In the genomic region with DNA sequence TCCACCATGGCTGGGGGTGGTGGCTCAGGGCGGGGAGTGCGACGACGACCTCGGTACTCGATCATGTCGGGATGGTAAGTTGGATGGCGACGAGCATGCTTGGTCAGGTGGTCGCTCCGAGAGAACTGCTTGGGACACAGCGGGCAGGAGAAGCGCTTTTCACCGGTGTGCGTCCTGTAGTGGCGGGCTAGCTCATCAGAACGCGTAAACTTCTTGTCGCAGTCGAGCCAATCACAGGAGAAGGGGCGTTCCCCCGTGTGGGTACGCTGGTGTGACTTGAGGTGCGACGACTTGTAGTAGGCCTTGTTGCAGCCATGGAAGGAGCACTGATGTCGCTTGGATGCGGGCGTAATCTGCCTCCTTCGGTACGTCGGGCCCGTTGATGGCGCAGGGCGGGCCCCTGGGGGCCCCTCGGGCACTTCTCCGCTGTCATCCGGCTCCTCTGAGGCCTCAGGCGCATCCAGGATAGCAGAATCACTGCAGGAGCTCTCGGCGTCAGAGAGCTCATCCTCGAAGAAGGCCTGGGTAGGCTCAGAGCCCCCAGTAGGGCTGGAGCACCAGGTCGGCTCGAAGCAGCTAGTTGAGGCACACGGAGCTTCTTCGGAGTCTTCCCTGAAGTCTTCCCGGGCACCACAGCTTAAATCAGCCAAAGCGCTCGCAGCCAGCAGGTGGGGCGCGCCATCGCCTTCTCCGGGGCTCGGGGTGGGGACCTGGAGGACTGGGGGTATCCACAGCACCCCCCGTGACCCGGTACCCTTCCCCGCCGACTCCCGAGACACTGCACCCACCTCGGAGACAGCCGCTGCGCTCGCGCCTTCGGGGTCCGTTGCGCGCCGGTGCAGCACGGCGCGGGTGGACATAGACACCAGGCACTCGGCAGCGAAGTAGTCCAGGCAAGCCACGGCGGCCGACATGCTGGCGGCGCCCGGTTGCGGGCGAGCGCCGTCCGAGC, we compare ENCODE assay signal across 8 mouse cellular contexts. TPM values are rescaled to one million over a fixed set of nuclear protein-coding genes. Genes with fewer than 3 reads are reported as not detected.
DNase-seq lines count a peak whose midpoint lies in the region; ATAC-seq lines count a peak whose summit lies in the region.
"Had no signal": no experiment of that assay in that cellular context is flagged by ENCODE, and none has a peak within 500 bp of the region (broad histone marks: within the 10 kb centered on the region; RNA-seq: fewer than 3 reads in every experiment).

No protein-coding gene starts in this region.

- WGBS in kidney, embryonic 14.5 days: 4% methylated on average over 84 of the region's 84 CpGs
- WGBS in stomach, embryonic 16.5 days: 5% methylated on average over 84 of the region's 84 CpGs

- peaks cover 36% of the 10 kb centered on the region for H3K27me3 ChIP-seq in kidney, embryonic 14.5 days (ENCODE audit: control insufficient read depth, insufficient read depth, low read length)
- peaks cover 45% of the 10 kb centered on the region for H3K27me3 ChIP-seq in stomach, embryonic 16.5 days (ENCODE audit: control insufficient read depth, insufficient read depth, low read length)

- intact Hi-C loops in gastrocnemius, postnatal 14 days (cut with DNase I; ENCODE audit: low total_unique reads): no loop called here

- H3K9me3 ChIP-seq in kidney, embryonic 14.5 days (ENCODE audit: control insufficient read depth, low read length): peaks cover 30% of the 10 kb centered on the region
- peaks cover 26% of the 10 kb centered on the region for H3K9me3 ChIP-seq in stomach, embryonic 16.5 days (replicated peaks; ENCODE audit: control insufficient read depth, low read length)

- H3K4me1 ChIP-seq in kidney, embryonic 14.5 days (ENCODE audit: control insufficient read depth, insufficient read depth, low read length): no peaks in the 10 kb centered on the region
- no peaks in the 10 kb centered on the region; the same call in 1 of the 2 replicates for H3K4me1 ChIP-seq in stomach, embryonic 16.5 days (ENCODE audit: control insufficient read depth, insufficient read depth, low read length)

- ATAC-seq in kidney, embryonic 14.5 days (ENCODE audit: low FRiP score, low TSS enrichment): peak; percentile 32; the same call in 1 of the 2 replicates
- peak; percentile 25; the same call in 1 of the 2 replicates for ATAC-seq in stomach, embryonic 16.5 days (ENCODE audit: insufficient read depth, low FRiP score)

- no peak overlapping the region for H3K9ac ChIP-seq in kidney, embryonic 14.5 days (ENCODE audit: low read depth, low read length)
- H3K9ac ChIP-seq in stomach, embryonic 16.5 days (ENCODE audit: low read length): 0 out of 2 replicates have a peak overlapping the region, but pooled peaks have one; percentile 58

- no peak overlapping the region for H3K27ac ChIP-seq in kidney, embryonic 14.5 days (ENCODE audit: low read depth, low read length)
- no peak overlapping the region for H3K27ac ChIP-seq in stomach, embryonic 16.5 days (ENCODE audit: low read length)
- H3K27ac ChIP-seq: macrophage had no signal

- H3K4me3 ChIP-seq in kidney, embryonic 14.5 days (ENCODE audit: low read length): peak overlapping the region; percentile 54
- peak overlapping the region; percentile 59 for H3K4me3 ChIP-seq in stomach, embryonic 16.5 days (replicated peaks; ENCODE audit: low read length)

- no peaks in the 10 kb centered on the region for H3K36me3 ChIP-seq in kidney, embryonic 14.5 days (ENCODE audit: control insufficient read depth, insufficient read depth, low read length)
- H3K36me3 ChIP-seq in stomach, embryonic 16.5 days (ENCODE audit: control insufficient read depth, insufficient read depth, low read length): peaks cover 6% of the 10 kb centered on the region; the same call in 1 of the 2 replicates

- peak; percentile 34 for DNase-seq in ovary, postnatal 36 days (ENCODE audit: low spot score)
- no peak for DNase-seq in ovary, adult 18-20 months (ENCODE audit: low spot score)
- peak; percentile 68 for DNase-seq in embryo, embryonic 10 days (ENCODE audit: low spot score)
- peak; percentile 27 for DNase-seq in gastrocnemius, postnatal 14 days
- DNase-seq in lung, postnatal 4 days: peak; percentile 20 to 25

- H3K4me2 ChIP-seq in kidney, embryonic 14.5 days (replicated peaks; ENCODE audit: low read depth, low read length): peak overlapping the region; percentile 62
- peak overlapping the region; percentile 85 for H3K4me2 ChIP-seq in stomach, embryonic 16.5 days (ENCODE audit: low read depth, low read length)

RNA-seq across cellular contexts. Expression of a gene that starts 0.8 kb away (rescaled TPM):
- 1 to 10 TPM in 1 of 2 experiments, under 1 TPM in 1; 0.82 to 1.5 TPM for total RNA-seq in gastrocnemius, postnatal 14 days (2021)
- polyA plus RNA-seq in kidney, embryonic 14.5 days (2014; fragmentation: Nextera tagmentation; extraction: Ambion mirVana): 4.3 and 5.0 TPM in 2 replicates
- polyA plus RNA-seq in stomach, embryonic 16.5 days (2015; fragmentation: Nextera tagmentation; extraction: Ambion mirVana): 2.4 and 4.2 TPM in 2 replicates
- polyA plus RNA-seq: macrophage had no signal

RNA-seq across cellular contexts. Expression of a gene that starts 42.7 kb away (rescaled TPM):
- total RNA-seq in gastrocnemius, postnatal 14 days (2021): not detected
- 0.38 and 1.3 TPM in 2 replicates for polyA plus RNA-seq in kidney, embryonic 14.5 days (2014; fragmentation: Nextera tagmentation; extraction: Ambion mirVana)
- not detected in 2 replicates for polyA plus RNA-seq in stomach, embryonic 16.5 days (2015; fragmentation: Nextera tagmentation; extraction: Ambion mirVana)
- polyA plus RNA-seq: macrophage had no signal
